Mouse (Mus musculus) retina, postnatal 1 day (tissue): ENCODE measurements around the gene Pde6h.

Experiments
- DNase-seq: peaks from one replicate; pipeline ENCODE4 v3.0.0-alpha.2; 2012

Gene Pde6h

DNA sequence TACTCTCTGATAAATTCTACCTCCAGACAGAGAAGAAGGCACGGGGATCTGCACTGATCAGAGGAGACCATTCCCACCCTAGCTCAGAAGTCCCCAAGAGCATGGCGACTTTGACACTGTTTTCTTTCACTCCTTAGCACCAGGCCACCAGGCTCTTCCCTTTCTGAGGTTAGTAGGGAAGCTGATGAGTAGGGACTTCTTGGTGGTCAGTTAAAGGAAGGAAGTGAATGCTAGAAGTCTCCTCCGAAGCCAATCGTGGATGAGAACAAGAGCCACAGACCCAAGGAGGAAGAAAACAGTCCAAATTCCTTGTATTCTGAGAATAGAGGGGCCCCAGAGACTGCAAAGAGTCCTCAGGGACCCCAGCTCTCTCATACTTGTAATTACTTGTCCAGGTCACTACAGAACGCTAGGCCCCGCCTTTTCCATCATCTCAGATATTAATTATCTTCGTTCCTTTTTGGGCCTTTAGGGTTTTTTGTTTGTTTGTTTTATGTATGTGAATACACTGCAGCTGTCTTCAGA lies 65.0 kb downstream of the Pde6h start:
- no peak for DNase-seq

DNA sequence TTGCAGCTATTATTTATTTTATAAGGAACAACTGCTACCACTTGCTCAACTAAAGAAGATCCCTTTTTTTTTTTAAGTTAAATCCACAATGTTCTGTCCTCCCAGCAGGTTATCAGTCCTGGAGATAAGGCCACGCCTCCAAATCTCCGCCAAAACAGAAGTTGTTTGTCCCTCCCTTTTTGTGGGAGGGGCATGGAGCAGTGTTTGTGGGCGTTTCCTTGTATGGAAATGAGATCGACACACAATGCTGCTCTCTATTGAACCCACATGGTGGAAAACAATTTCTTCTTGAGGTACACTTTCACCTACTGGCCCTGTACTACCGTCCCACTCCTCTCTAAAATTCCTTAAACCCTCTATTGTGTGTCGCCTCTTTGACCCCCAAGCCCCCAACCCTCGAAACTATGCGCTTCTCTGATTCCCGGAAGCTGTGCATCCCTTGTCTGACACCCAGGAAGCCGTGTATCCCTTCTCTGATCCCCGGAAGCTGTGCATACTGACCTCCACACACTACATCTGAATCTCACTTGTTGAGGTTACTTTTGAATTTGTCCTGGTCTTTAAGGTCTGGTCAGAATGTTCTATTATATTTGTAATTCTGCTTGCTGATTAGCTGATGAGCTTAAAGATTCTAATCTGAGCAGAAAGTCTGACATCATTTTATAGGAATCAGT lies 66.3 kb downstream of the Pde6h start:
- peak; percentile 64 for DNase-seq

DNA sequence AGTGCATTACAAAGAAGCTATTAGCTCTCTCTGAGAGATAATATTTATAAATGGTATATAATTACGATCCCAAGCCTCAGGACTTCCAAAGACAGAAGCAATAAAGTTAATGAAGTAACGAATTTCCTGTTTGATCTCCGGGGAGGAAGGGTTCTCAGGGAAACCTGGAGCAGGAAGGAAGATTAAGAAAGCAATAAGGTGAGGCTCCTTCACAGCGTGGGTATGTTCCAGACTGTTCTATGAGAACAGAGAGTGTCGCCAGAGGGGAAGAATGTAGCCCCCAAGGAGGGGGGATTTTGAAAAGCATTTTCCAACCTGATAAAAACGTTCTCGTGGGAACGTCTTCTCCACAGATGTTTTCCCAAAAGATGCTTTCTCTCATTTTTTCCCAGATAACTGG lies 66.9 kb downstream of the Pde6h start:
- no peak for DNase-seq

DNA sequence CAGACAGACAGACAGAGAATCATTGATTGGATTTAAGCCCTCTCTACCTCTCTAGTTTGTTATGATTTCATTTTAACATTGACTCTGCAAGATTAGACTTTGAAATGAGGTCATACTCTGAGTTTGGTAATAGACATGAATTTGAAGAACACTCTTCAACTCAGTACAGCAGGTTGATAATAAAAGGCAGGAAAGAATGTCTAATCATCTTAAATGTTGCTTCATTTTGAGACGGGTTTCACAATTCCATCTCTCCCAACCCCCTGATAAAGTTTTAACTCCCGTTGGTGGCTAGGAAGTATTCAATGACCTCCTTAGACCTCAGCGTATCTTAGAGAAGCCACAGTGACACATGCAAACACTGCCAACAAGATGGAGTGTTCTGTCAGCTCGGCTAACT lies 69.9 kb downstream of the Pde6h start:
- DNase-seq = no peak

DNA sequence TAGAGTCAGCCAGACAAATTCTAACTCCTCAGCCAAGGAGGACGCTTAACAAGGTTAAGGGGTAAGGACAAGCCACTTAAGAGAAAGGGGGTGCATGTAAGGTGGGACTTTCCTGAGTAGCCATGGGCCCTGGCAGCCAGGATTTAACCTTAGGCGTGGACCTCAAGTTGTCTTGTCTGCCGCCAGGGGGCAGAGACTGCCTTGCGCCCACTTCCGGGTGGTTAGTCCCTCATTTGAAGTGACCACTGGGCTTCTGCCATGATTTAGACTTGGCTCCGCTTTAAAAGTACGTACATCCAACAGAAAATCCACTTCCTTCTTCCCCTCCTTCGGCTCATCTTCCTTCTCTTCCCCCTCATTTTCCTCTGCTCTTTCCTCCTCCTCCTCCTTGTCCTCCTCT lies 71.9 kb downstream of the Pde6h start:
- peak; percentile 34 for DNase-seq

DNA sequence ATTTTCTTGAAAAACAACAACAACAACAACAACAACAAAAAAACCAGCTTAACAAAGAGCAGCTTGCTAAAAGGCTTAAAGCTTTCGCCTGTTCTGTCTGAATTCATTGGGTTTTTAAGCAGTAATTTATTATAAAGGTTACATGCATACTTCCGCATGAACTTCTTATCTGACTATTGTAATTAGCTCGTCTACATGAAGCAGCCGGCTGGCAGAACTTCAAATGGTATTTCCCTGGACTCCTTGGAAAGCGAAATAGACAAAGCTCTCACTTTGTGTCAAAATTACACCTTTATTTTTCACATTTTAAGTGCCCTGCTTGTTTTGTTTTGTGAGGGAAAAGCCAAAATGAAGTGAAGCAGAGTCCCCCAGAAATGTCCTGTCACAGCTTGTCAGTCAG lies 72.7 kb downstream of the Pde6h start:
- DNase-seq = no peak

DNA sequence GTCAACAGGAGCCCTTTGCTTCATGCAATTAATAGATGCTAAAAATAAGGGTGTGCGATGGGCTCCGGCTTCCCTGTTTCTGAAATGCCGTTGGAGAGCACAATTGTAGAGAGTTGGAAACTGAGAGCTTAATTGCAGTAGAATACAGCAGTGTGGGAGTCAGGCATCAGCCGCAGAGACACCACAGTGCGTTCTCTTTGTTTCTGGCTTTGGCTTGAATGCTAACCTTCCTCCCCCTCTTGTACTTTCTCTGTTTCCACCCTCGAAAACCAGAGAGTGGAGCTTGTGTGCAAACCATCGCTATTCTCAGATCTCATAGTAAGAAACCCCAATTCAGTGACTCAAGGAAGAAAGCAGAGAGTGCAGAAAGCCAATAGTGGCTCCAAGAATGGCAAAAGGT lies 74.5 kb downstream of the Pde6h start:
- DNase-seq = no peak

DNA sequence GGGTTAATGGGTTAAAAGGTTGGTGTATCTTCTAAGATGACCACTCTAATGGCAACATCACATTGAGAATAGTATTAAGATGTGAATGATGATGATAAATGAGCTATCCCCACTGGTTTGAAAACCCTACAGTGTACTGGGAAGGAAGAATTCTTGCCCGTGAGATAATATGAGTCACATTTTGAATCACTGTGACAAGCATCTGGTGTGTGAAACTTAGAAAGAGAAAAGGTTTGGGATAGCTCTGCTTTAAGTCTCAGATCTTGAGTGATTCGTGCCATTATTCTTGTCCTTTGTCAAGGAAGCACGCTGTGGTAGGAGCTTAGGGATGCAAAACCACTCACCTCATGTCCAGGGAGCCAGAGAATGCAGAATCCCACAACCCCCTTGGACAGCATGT lies 75.4 kb downstream of the Pde6h start:
- no peak for DNase-seq

DNA sequence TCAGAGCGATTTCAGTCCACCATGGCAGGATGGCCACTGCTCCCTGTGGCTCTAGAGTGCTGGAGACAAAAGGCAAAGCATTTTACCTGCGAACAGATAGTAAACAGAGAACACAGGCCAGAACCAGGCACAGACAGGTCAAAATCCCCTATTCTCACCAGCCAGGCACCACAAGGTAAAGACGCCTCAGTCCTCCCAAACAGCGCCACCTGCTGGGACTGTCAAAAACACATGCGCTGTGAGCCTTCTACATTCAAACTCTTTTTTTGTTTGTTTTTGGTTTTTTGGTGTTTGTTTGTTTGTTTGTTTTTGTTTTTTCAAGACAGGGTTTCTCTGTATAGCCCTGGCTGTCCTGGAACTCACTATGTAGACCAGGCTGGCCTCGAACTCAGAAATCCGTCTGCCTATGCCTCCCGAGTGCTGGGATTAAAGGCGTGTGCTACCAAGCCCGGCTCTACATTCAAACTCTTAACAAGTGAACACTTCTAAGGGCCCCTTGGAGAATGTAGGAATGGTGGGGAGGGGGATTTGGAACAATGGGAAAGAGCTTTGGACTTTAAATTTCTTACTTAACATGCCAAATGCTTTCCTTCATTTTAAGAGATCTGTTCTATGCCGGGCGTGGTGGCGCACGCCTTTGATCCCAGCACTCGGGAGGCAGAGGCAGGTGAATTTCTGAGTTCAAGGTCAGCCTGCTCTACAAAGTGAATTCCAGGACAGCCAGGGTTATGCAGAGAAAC lies 76.2 kb downstream of the Pde6h start:
- DNase-seq = peak; percentile 14

DNA sequence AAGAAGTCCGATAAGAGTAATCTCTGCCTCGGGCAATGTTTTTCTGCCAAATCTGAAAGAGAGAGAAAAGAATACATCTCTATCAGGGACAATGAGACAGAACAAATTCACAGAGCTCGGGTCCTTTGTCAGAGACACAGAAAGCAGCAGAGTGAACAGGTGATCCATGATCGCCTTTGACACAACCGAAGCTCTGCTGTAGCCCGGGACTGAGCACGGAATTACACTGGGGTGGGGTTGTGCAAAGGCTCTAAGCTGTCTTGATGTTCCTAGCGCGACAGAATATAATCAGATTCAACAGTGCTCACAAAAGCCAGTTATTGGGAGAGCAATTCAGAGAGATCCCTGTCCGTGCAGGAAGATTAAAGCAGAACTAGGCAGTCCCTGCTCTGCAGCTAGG lies 77.1 kb downstream of the Pde6h start:
- DNase-seq = peak; percentile 32

DNA sequence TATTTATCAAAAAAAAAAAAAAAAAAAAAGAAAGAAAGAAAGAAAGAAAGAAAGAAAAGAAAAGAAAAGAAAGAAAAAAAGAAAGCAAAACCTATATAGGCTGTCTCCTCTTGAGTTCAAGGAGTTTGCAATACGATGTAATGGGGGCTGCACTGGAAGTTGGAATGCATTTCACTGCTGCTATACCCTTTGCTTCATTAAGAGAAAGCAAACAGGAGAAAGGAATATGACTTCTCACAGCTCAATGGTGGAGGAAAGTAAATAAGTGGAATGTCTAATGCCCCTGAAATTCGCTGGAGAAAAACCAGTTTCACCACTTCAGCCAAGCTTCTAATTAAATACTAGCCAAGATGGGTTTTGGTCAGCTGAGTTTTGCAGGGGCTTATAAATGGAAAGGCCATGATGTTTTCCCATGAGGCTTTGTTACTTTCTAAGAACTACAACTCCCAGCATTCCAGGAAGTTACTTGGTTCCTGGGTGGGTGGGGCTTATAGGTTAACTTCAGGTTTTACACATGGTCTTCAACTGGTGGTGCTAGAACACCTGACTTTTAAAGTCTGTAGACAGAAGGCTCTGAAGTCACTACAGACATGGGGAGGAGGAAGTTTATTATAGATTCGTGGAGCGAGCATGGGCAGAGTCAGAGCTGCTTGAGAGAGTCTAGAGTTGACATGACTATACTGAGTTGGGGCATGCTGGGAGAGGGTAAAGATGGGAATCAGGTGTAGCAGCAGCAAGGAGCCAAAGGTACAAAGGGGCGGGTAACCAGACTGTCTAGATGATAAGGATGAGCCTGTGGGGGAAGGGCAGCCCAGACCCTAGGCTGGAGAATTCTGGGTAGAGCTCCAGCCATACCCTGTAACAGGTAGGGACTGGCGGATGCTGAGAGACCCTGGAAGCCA lies 77.9 kb downstream of the Pde6h start:
- peak; percentile 27 for DNase-seq

DNA sequence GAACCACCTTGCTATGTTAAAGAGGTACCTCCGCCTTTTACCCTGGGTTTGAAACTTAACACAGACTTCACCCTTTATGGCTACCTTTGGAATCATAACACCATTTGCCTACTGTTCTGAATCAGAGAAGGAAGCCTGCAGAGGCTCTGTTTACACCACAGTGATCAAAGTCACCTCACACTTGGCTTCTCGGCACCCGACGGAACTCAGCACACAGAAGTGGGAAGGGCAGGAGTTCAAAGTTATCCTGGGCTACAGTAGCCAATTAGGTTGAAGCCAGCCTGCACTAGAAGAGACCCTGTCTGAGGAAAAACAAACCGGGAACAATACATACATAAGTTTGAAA lies 78.5 kb downstream of the Pde6h start:
- DNase-seq = no peak

DNA sequence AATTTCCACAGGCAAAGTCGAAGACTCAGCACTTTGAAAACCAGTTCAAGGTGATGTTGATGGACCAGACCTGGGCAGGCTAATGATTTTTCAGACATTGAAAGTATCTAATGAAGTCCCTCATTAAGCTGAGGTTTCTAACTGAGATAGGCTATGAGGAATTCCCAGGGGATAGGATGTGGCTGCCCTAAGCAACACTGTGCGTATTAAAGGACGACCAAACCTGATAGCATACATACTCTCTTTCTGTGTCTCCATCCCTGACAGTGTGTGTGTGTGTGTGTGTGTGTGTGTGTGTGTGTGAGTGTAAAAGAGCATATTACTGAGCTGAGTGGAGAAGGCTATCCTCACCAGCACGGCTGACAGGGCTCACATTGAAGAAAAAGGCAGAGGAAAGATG lies 80.7 kb downstream of the Pde6h start:
- no peak for DNase-seq

DNA sequence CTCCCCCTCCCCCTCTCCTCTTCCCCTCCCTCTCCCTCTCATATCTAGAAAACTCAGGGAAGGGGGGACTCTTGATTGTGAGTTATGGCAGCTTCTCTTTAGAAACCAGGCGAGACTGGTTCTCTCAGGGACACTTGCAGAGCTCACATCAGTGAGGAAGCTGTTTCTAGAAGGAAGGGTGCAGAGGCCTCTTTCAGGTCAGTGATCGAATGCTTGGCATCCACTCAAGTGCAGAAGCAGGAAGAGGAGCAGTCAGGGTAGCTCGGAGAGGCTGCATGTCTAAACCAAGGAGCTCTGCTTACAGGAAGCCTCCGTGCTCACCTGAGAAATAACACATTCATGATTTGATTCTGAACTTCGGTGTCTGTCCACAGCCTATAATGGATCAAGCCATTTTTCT lies 87.6 kb downstream of the Pde6h start:
- no peak for DNase-seq

DNA sequence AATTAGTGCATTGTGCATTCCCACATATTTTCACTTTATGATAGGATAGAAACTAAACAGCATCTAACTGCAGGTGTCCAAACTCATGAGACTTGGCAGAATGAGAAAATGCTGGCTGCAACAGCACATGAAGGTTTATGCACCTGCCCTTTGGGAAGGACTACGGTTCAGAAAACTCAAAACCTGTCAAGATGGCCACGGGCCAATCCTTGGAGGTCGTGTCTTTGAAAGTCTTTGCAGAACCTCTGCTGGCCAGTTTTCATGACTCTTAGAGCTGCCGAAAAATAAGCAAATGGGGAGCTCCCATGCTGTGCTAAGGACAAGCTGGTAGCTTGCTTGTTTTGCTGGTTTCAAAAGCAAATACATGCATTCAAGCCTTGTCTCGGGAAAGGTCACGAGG lies 90.7 kb downstream of the Pde6h start:
- no peak for DNase-seq

DNA sequence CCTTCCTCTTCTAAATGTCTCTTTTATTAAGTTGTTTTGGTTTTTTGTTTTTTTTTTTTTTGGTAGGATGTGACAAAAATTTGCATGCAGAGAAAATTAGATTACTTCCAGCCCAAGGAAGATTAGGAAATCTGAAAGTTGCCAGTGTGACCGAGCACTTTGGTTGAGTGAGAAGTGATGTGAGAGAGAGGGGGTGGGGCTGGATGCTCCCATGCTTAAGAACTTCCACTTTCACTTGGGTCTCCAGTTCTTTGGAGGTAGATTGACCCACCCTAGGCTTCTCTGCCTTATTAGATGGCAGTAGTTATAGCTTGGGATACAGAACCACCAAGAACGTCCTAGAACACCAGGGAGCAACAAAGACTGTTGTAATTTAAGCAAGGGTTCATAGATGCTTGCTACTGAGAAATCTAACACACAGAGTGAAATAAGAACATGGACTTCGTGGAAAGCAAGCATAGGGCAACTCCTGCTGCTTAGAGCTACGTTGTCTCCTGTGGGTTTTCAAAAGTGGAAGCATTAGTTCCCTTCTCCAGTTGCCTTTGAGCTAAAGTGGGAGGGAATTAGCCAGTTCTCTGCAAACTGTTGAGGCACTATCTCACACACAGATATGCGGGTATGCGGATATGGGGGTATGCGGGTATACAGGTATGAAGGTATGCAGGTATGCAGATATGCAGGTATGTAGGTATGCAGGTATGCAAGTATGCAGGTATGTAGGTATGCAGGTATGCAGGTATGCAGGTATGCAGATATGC lies 93.8 kb downstream of the Pde6h start:
- DNase-seq = no peak
